Mouse (Mus musculus) adrenal gland, postnatal 36 days (tissue): ENCODE measurements at regions not wholly inside any gene's neighbourhood (a gene's known extent, or its start where the extent isn't known, plus 50 kb on each side); places are given as distances from the start of the nearest gene placed in this dataset.
A peak's percentile ranks its signal among the peaks of the same experiment; 100 is the strongest.

Source experiments
- DNase-seq, 2 experiments: peaks; one replicate each; pipeline ENCODE4 v3.0.0; 2021; ENCODE audit warnings: mixed read lengths in 1 of 2

DNA sequence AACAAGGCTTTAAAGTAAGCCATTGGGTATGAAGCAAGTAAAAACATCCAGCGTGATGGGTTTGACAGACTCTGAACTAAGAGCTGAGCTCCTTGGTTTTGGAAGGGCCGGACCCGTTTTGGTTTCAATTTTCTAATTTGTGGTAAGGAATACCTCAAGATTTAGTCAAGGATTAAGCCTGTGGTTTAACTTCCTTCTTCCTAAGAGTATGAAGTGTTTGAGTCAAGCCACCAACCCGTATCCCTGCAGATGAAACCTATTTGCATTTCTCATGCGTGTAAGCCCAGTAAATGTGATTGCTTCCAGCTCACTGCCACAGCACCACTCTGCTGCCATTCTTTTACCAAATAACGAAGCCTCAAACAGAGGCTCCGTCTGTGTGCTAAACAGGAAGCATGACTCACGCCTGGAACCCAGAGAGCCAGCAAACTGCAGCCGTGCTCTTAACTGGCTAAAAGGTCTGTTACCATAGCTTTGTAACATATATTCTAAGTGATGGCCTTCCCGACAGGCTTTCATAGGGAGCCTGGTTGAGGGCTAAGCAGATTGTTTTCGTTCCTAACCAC lies 149.7 kb downstream of the Etv1 start:
- DNase-seq = peak; percentile 59 to 68

DNA sequence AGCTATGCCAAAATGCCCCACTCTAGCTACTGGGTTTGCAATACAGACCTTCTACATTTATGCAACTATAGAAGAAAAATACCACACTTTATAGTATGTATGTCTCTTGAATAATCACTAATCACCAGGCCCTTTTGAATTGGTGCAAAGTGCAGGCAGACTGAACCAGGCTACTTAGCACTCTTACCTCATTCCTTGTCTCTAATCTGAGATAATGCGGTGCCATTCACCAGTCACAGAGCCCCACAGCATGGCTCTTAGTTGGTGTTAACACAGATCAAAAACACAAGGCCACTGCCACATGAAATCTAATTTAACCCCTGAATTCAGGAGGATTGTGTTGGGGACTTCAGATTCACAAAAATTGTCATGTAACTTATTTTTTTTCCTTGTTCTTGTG lies 150.5 kb downstream of the Etv1 start:
- DNase-seq = no peak

GRCm38 (mm10) chr12:38931769-38932168 lies 152.6 kb downstream of the Etv1 start:
- no peak for DNase-seq

DNA sequence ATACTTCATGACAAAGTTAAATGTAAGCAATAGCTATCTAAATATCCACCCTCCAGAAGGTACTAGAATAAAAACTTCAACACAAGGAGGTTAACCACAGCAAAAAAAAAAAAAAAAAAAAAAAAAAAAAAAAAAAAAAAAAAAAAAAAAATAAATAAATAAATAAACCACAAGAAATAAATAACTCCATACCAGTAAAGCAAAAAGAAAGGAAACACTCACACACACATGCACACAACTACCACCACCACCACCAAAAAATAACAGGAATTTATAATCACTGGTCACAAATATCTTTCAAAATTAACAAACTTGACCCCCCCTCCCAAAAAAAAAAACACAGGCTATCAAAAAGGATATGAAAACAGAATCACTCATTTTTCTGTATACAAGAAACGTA lies 180.4 kb downstream of the Etv1 start:
- DNase-seq = no peak

- DNase-seq = no peak
Measured at GRCm38 (mm10) chr12:38962302-38962701, 183.1 kb downstream of the Etv1 start.

DNA sequence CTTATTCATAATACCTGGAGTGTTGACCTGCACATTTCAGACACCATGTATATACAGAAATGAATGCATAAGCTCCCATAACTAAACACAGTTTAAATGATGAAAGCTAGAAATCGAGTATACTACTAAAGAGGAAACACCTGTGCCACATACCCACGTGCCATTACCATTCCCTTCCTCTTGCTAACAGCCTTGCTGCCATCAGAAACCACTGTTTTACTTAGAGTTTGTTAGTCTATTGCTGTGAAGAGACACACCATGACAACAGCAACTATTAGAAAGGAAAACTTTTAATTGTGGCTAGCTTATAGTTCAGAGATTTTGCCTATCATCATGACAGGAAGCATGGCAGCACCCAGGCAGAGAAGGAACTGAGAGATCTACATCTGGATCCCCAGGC lies 191.2 kb downstream of the Etv1 start:
- DNase-seq = no peak

DNA sequence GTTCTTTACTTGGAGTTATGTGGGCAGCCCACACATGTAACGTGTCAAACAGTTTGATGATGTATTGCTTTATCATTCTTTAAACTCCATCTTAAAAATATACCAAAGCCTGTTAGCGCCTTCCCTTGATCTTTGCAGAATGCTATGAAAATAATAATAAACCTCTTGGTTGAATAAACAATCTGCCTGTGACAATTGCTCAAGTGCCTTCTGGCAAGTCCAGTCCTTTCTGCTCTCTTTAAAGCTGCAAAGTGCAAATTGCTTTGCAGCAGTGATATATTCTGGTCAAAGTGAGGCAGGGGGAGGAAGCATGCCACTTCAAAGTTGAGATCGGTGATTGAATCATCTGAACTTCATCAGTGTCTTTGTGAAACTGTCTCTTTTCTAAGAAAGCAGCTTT lies 193.0 kb downstream of the Etv1 start:
- DNase-seq = no peak

DNA sequence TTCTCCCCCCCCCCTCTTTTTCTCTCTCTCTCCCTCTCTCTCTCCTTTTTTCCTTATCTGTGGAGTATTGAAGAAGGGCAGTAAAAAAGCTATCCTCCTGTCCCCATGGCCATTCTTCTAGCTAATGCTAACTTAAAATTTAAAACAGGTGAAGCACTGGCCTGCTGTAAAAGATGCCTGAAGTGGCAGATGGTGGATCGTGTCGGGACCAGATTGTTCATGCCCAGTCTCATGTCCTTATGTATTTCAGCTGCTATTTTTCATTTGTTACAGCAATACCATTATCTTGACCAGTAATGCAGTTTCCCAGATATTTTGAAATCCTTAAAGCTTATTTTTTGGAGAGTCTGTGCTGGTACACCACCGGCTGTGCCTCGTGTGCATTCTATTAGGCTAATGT lies 196.3 kb downstream of the Etv1 start:
- DNase-seq = no peak

DNA sequence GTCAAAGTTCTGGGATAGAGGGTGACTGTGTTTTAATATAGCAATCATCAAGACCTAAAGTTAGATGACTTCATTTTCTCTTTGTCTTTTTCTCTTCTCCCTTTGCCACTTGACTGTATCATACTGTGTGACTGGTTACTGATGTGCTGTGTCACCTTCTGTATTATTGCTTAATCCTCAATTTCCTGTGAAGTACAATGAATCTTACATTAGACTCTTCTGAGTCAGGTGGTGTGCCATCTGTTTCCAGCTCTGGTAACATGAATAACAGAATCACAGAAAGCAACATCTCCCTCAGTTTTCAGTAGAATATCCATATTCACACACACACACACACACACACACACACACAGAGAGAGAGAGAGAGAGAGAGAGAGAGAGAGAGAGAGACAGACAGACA lies 203.2 kb downstream of the Etv1 start:
- no peak for DNase-seq

GRCm38 (mm10) chr12:38985909-38986308 lies 206.7 kb downstream of the Etv1 start:
- DNase-seq = no peak

DNA sequence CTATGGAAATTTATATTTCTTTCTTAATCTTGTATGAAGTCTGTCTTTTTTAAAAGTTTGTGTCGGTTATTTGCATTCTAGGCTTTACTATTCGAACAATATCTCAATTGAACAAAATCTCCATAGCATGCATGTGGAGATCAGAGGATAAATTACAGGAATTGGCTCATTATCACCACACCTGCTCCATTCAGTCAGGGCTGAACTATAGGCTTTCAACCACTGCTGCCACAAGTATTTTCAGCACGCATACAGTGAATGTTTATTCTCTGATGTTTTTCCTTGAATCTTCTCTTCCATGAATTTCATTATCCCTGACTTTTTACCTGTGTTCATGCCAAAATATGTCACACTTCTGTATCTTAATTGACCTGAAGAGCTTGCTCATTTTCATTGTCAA lies 207.2 kb downstream of the Etv1 start:
- no peak for DNase-seq

GRCm38 (mm10) chr12:38987277-38987676 lies 208.1 kb downstream of the Etv1 start:
- no peak for DNase-seq

GRCm38 (mm10) chr12:38987819-38988218 lies 208.6 kb downstream of the Etv1 start:
- DNase-seq = no peak

GRCm38 (mm10) chr12:39027179-39027578 lies 248.0 kb downstream of the Etv1 start:
- no peak for DNase-seq

DNA sequence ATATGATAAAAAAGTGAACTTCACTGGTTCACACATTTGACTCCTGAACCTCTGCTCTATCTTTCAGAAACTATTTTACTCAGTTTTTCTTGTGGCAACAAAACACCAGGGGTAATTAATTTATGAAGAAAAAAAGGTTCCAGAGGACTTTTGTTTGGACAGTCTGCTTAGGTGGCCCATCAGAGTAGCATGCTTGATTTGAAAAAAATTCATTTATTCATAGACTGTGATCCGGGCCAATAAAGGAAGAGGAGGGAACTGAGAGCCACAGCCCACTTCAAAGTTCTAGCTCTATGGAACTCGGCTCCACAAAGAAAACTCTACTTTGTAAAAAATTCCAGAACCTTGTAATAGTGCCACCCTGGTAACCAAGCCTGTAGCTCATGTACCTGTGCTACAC lies 248.8 kb downstream of the Etv1 start:
- no peak for DNase-seq

- DNase-seq = no peak
Measured at GRCm38 (mm10) chr12:39033982-39034381, 254.8 kb downstream of the Etv1 start.

DNA sequence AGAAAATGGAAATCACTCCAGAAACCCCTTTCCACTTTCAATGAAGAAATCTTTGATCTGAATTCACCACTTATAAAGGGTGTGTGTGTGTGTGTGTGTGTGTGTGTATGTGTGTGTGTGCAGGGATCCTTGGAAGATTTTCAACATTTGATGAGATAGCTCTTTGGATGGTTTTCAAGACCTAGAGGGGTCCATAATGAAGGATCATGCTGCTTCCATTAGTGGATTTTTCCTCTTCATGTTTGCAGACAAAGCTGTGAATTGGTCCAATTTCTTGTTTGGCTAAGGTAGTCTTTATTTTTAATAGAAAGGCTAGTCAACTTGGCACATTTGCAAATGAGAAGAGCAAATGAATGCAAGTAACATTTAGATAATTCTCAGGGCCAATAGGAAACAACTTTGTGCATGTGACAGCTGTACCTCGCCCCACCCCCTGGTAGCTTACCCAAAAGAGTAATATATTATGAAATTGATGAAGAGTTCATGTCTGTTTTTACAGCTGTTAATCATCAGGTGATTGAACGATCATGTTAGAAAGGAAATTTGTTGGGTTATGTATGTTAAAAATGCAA lies 257.4 kb downstream of the Etv1 start:
- DNase-seq = no peak

DNA sequence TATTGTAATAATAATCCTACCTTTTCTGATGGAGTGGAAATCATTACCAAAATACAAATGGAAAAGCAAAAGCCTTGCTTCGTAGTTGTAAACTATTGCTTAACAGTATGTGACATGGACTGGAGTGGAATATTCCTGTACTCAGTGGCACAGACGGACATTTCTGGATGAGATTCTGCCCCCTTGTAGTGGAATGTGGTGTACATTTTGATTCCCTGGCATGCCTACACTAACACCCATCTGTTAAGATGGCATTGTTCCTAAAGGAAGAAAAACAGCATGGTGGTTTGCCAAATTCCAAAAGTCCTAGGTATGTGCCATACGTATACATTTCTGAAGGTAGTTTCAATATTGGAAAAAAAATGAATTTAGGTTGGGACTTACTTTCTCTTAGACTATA lies 258.9 kb downstream of the Etv1 start:
- no peak for DNase-seq

GRCm38 (mm10) chr12:39038656-39039055 lies 259.5 kb downstream of the Etv1 start:
- no peak for DNase-seq

DNA sequence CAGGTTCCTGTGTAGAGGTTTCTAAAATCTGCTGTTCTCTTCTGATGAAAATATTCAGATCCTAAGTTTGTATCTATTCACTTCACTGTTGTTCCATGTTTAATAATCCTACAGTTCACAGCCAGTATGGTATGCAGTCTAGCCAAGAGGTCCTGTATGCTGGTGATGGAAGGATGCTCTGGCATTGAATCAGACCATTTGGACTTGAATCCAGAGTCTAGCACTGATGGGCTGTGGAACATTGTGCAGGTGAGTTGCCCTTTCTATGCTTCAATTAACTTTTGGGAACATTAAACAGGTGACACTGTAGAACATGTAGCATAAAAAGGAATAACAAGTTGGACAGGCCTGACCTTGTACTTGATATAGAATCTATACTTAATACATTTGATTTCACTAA lies 267.9 kb downstream of the Etv1 start:
- DNase-seq = no peak

DNA sequence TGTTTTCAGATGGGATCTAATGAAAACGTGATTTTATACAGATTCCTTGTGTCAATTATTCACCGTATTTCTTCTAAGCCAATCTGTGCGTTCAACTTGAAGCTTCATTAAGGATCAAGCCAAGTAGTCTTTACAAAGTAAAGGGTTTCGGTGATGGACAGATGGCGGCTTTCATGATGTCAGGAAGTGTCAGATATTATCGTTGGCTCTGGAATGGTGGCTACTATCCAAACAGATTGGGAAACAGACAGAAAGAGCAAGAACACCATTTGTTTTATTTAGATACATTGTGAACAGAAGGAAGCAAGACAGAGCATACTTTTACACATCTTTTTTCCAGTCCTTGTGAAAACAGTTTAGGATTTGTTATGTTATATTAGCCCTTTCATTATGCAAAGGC lies 269.3 kb downstream of the Etv1 start:
- DNase-seq = no peak

DNA sequence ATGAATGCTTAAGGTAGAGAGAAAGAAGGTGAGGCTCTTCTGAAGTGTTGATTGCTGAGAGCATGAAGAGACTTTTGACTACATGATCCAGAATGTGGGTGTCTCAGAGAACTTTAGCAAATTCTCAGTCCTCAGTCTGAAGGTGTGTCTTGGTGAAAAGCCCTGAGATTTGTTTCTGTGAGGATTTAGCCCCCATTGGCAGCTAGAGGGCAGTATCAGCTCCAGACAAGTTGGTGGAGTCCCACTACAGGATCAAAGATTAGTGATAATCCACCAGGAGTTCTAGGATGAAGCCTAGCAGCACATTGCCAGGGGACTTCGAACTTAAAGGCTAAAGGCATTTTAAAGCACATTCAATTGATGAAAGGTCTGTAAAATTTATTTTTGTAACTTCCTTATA lies 269.8 kb downstream of the Etv1 start:
- peak; percentile 26 to 47 for DNase-seq

DNA sequence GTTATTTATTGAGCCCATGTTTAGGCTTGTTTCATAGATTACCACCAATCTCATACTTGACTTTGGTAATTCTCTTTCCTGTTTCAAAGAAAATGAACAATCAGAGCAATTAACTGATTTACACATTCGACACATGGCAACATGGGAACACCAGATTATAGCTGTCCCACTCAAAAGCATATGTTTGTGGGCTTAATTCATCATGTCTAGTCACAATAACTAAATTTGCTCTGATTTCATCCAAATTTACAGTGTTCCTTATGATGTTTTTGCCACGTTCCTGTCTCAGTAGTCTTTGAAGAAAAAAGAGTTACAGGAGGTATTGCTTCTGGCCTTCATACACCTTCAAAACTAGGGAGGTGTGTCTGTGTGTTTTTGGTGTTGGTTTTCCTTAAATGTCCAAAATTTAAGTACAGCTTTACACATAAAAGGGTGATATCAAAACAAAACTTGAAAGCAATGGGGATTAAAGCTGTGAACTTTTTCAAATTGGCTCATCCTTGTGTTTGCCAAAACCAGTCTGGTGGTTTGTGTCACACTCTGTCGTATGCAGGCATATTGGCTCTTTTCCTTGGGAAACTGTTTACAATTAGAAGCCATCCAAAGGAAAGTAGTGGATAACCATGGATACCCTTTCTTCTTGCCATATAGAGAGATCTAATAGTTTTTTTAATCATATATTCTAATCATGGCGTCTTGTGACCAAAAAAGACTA lies 291.3 kb downstream of the Etv1 start:
- DNase-seq = no peak
